Mouse (Mus musculus) gastrocnemius, adult 18-20 months (tissue): ENCODE measurements around the gene Itsn1. TPM values are rescaled to one million over a fixed set of nuclear protein-coding genes. Genes with fewer than 3 reads are reported as not detected.

Experiments
- DNase-seq: peaks from one replicate; pipeline ENCODE4 v3.0.0; 2021; ENCODE audit warnings: low spot score
- total RNA-seq, 2 experiments: library from RNA; stranded (reverse); gene quantifications; 2 replicates each; pipeline ENCODE4 v1.2.3; 2021

Itsn1 gene
- total RNA-seq, 2 experiments from 2014 or later, result 62.8 to 63.5 TPM

DNA sequence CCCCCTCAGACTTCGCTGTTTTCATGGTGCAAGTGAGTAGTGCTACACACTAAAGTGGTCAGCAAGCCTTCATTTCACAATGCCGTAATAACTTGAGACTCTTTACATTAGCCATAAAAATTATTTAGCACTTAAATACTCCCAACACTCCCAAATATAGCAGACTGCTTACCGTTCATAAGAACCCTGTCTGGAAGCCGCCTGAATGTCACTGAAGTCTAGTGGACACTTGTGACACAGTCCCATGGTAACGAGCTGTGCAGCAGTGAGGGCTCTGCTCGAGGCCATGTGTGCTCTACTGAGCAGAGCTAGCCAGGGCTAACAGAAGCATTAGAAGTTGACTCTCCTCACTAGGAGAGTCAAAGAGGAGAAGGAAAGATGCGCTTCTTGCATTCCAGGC, 81.2 kb downstream of the Itsn1 start:
- DNase-seq, result no peak

DNA sequence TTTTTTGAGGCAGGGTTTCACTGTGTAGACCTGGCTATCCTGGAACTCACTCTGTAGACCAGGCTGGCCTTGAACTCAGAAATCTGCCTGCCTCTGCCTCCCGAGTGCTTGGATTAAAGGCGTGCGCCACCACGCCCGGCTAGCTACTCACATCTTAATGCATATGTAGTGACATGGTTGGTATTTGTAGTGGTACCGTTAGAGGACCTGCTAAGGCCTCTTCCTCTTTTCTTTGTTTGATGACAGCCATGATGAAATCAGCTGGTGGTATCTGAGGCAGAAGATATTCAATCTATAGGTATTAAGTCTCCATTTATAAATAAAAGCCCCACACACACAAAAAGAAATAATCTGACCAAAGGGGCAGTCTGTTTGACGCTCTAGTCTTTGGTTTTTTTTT, 82.3 kb downstream of the Itsn1 start:
- no peak for DNase-seq

DNA sequence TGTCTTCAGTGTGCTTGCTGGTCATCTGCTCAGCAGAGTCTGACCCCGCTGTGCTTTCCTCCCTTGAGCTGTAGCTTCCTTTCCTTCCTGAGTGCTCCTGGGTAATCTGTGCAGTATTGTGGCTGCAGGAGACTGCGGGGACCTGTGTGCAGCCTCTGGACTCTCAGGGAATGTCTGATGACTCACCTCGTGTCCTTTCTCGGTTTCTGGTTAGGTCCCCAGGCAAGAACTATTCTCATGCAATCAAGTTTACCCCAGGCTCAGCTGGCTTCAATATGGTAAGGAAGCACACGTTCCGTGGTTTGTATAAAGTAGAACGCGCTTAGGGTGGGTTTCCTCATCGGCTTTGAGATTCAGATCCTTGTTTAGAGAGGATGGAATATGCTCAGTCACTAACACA, 82.8 kb downstream of the Itsn1 start:
- DNase-seq, result no peak

DNA sequence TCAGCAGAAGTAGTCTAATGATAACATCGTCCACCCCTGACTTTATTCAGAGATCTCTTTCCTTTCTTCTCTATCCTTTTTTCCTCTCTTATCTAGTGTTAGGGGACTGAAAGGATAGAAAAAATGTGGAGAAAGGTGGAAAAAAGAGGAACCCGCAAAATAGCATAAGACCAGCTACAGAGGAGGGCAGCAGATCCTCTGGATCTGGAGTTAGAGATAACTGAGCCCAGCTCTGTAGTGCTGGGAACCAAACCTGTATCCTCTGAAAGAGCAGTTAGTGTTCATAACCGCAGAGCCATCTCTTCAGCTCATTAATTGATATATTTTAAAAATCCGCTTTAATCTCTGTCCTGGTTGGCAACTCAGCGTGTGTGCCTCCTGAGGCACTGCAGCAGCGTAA, 84.5 kb downstream of the Itsn1 start:
- DNase-seq, result no peak

DNA sequence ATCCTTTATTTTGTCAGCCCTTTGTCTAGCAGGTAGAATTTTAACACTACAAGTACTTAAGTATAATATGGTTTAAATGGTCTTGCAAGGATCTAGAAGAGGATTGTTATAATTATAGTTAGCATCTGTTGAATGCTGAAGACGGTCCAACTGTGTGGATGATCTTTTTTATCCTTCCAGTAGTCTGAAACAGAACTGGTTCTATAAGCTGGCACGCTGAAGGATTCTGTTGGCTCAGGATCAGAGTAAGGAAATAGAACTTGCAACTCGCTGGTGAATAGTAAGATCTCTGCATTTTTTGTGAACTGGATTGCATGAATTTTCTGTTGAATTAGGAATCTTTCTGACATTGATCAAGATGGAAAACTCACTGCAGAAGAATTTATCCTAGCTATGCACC, 86.0 kb downstream of the Itsn1 start:
- no peak for DNase-seq

DNA sequence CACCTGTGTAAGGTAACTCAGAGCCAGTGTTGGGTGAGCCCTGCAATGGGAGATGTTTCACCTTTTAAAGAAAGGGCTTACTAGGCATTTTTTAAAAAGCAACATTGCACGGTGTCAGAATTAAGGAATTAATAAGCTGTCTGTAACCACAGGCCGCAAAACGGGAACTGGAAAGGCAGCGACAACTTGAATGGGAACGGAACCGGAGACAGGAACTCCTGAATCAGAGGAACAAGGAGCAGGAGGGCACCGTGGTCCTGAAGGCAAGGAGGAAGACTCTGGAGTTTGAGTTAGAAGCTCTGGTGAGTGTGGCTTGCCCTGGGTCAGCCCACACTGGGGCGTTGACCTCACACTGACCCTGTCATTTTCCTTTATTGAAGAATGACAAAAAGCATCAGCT, 91.2 kb downstream of the Itsn1 start:
- no peak for DNase-seq

DNA sequence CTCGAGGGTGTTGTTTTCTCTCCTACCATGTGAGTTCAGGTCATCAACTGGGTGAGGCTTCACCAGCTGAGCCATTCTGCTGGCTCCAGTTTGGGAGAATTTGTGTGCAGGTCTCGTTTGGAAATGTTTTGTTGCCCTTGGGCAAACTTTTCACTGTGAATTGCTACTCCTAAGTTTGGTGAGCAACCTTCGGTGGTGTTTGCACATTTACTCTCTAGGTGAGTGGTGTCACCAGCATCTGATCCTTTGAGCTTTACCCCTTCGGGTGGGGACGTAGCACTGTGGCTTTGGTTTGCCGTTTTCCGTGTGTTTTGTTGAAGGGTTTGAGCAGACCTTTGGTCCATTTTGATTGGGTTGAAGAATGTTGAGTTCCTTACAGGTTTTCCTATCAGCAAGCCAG, 93.2 kb downstream of the Itsn1 start:
- no peak for DNase-seq

DNA sequence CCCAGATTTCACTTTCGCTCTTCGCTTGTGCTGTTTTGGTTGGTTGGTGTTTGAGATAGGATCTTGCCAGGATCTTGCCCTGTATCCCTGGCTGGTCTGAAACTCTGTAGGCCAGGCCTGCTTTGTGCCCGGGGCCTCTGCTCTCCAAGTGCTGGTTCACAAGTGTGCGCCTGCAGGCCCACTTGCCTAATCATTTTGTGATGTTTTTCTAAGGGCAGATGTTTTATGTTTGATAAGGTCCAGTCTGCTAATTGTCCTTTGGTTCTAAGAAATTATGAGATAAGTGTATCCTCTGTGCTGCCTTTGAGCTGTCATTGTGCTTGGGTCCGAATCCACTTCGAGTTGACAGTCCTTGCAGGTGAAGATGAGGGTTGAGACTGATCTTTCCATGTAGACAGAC, 93.7 kb downstream of the Itsn1 start:
- DNase-seq, result no peak

DNA sequence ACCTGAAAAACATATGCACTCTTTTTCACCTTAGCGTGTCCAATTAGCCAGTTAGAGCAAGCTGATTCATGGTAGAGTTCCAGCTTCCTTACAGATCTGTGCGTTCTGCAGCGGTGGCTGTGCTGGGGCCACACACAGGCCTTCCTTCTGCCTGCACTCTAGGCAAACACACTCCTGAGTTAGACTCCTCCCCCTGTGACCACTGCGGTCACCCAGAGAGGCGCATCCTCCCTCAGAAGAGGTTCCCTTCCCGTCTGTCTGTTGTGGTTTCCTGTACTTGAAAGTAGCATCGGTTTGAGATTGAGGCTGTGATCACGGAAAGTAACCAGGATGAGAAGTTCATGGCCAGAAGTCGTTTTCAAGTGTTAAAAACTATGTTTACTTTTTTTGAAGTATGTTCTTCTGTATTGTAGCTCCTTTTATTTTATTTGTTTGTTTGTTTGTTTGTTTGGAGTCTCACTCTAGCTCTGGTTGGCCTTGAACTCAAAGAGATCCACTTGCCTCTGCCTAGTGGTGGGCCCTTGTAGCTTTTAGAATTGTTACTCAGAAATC, 96.8 kb downstream of the Itsn1 start:
- no peak for DNase-seq

DNA sequence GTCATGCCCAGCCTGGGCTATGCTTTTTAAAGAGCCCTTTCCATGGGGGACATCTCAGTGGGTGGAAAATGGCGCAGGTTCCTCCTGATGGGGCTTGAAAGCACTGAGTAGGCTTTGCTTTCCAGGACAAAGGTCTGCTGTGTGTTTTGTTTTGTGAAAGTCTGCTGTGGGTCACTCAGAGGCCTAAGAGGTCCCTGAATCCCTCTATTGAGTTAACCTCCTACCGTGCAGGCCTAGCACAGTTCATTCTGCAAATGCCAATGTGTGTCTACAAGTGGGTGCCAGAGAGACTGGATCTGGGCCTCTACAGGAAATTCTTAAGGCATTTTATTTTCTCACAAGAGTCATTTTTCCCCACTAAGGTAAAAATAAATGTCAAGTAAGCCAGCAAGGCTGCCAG, 97.8 kb downstream of the Itsn1 start:
- no peak for DNase-seq

DNA sequence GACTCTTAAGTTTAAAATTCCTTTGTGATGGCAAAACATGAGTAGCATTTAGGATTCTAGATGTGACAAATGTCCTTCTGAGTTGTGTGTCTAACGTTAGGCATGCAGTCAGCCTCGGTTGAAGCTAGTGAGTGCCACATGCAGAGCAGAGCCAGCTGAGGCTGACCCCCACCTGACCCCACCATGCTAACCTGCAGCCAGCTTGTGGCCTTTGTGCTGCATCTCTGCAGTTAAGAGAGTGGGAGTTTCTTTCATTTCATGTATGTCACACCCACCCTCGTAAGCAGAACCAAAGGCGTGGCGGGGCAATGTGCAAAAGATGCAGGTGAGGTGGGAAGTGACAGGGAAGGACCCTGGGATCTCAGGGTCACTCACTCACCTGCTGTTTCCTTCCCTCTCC, 98.4 kb downstream of the Itsn1 start:
- DNase-seq, result no peak

DNA sequence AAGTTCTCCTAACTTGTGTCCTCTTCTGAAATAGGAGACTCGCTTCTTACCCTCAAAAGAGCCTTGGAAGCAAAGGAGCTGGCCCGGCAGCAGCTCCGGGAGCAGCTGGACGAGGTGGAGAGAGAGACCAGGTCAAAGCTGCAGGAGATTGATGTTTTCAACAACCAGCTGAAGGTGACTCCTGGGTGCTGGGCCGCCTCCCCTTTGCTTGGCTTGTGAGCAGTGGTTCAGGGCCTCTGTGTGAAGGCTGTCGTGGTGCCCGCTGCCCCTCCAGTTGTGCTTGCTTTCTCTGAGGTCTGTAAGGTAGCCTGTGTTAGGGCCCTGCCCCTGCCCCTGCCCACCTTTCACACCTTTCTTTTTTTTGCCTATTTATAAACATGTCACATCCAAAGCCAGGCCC, 99.1 kb downstream of the Itsn1 start:
- DNase-seq, result no peak

DNA sequence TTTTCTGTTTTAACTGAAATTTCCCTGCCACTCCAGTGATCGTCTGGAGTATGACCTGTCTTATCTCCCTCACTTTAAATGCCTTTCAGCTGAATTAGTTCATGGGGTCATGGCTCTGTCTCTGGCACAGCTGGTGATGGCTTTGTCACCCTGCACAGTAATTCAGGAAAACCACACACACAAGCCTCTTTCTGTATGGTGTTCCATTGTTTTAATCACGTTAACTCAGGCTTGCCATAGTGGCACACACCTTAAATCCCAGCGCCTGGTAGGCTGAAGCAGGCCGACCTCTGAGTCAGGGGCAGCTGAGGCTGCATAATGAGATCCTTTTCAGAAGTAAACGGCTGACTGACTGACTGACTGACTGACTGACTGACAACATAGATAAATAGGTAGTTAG, 99.5 kb downstream of the Itsn1 start:
- DNase-seq, result no peak

DNA sequence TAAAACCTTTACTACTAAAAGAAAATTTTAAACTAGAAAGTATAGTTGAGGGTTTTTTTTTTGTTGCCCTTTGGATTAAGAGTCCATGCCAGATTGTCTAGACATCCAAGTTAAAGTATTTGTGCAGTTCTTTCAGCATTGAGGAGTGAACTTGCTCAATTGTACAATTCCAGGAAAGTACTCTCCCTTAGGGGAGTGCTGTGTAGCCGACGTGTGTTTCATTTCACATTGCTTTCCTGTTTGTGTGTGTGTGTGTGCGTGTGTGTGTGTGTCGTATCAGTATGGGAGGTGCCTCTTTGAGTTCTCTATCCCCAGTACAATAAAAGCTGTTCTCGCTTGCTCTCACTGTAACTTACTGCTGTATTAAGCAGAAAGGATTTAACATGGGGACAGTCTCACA, 100.0 kb downstream of the Itsn1 start:
- DNase-seq, result no peak

DNA sequence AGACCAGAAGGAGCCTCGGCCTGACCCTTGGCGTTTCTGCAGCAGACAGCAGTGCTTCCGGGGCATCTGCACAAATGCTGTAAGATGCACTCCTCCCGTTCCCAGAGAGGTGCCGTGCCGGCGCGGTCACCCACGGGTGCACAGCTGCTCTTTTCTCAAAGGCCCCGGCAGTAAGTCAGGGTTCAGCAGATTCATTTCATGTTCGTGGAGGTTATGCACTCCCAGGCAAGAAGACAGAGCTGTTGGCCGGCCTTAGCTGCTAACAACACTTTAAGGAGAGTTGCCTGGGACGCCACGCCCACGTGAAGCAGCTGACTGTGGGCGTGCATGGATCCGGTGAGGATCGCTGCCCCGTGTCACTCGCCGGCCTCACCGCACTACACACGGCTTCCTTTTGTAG, 101.2 kb downstream of the Itsn1 start:
- DNase-seq, result no peak

DNA sequence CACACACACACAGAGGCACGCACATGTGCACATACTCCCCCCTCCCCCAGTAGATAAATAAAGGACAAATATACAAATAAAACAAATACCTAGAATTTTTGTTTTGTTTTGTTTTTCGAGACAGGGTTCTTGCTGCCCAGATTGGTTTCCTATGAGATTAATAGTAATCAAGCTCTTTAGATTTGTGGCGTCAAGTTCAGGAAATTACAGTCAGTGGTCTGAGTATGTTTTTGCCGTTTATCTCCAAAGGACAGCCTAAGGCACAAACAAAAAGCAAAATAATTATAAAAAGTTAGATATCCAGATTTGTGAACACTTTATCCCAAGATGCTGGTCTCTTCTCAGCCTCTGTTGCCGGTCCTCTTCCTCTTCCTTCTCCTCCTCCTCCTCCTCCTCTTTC, 104.0 kb downstream of the Itsn1 start:
- DNase-seq, result no peak

DNA sequence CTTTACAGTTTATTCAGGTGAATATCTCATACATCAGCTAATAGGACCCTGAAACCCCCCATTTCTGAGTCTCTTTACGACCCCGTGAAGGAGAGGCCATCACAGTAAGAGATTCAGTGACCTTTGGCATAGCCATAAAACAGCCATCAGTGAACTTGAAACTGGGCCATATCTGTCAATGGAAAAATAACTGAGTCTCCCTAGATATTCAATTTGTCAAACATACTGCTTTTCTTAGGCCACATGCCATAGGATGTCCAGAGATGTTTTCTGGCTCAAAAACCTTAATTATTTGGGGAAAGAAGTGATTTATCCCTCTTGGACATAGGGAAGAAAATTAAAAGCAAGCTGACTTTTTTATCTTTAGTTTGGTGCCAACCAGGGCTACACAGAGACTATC, 104.5 kb downstream of the Itsn1 start:
- DNase-seq, result no peak

DNA sequence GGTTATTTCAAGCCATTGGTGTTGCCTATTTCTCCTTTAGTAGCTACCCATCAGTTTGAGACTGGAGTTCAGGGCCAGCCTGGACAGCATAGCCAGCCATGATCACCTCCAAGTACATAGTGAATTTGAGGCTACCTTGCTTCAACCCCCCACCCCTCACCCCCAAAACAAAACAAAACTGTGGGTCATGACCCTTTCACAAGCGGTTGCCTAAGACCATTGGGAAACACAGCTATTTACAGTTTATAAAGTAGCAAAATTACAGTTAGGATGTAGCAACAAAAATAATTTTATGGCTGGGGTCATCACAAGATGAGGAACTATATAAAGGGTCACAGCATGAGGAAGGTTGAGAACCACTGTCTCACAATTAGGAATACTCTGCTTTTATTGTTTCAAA, 104.9 kb downstream of the Itsn1 start:
- no peak for DNase-seq

DNA sequence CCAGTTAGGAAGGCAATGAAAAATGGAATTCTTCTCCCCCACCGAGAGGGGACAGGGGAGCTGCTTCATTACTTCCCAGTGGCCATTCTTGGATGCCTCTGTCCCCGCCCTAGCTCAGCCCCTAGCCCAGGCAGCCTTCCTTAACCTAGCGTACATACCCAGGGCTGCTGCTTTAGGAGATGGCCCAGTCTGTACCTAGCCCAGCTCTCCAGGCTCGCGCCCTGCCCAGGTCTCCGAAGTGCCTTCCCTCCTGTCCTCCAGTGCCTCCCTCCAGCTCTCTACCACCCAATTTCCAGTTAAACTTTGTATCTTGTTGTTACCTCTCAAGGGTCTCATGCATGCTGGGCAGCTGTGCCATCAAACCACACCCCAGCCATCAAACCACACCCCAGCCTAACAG, 106.7 kb downstream of the Itsn1 start:
- no peak for DNase-seq

DNA sequence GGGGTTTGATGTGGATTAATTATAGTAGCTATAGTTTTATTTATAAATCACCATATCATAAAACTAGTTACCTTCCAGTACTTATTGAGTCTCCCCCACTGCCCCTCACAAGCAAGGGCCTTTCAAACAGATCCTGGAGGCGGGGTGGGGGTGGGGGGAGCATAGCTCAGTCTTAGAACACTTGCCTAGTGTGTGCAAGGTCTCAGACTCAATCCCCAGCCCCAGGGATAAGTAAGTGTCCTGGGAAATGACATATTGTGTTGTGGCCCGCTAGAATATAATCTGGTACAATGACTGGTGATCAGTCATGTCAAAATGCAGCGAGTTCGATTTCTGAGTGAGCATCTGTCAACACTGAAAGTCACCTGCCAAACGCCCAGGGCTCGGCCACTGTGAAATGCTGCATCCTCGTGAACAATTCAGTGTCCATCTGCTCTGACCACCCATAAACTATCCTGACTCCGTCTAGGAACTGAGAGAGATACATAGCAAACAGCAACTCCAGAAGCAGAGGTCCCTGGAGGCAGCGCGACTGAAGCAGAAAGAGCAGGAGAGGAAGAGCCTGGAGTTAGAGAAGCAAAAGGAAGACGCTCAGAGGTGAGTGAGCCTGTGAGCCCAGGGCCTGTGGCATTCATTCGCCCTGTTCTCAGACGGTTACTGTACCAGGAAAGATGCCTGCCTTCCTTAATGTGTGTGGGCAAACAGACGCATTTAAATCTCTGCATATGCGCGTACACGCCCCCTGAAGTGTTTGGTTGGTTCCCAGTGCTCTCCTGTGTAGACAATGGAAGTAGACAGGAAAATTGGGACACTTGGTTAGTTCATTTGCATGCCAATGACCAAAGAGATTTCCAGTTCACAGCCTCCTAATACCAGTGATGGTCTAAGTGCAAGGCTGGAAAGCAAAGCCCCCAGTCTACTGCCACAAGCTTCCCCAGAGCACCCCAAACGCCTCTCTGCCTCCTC, 107.8 kb downstream of the Itsn1 start:
- DNase-seq, result no peak

DNA sequence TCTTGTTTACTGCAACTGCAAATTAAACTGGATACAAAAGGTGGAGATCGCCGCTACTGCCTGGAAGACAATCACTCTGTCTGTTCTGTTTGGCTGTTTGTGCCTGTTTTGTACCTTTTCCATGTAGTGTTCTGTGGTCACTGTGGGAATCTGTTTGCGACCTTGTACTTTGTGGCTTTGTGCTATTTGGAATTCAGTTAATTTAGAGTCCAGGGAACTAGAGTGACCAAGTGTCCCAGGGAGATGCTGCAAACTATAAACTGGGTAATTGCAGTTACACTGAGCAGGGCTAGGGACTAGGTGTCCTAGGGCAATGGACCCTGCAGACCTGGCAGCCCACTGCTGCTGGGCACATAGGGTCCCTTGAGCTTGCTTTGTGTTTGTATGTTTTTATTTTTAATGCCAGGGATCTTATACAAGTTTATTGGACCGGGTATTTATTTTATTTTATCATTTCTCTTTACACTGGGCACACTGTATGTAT, 108.5 kb downstream of the Itsn1 start:
- no peak for DNase-seq

DNA sequence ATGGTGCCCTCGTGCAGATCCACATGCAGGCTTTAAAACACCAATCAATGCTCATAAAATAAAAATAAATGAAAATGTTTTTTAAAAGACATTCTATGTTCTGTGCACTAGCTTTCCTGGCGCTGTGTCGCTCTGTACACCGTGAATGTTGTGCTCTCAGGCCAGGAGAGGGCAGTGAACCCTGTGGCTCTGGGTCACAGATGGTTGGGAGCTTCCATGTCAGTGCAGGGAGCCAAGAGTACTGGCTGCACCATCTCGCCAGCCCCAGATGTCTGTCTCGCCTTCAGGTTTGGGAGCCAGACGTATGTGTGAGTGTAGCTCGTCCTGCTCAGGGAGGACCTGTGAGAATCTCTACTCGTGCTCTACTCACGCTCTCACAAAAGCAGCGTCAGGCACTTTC, 109.7 kb downstream of the Itsn1 start:
- DNase-seq, result no peak

DNA sequence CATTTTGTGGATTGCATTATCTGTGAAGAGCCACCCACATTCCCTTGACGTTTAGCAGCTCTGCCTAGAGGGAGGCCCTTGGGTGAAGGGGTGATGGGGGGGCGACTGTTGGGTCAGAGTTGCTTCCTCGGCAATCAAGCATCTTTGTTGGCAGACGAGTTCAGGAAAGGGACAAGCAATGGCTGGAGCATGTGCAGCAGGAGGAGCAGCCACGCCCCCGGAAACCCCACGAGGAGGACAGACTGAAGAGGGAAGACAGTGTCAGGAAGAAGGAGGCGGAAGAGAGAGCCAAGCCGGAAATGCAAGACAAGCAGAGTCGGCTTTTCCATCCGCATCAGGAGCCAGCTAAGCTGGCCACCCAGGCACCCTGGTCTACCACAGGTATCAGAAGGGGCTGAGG, 110.4 kb downstream of the Itsn1 start:
- peak; percentile 26 for DNase-seq
